Mouse (Mus musculus) layer of hippocampus, adult 18-20 months (tissue): ENCODE data around the gene Cdh18. TPM values are rescaled to one million over a fixed set of nuclear protein-coding genes. Genes with fewer than 3 reads are reported as not detected.

Source experiments
- DNase-seq, 2 experiments: peaks; one replicate each; pipeline ENCODE4 v3.0.0; 2022; ENCODE audit warnings: low spot score in 2 of 2
- total RNA-seq, 2 experiments: library from RNA; stranded (reverse); gene quantifications; 2 replicates each; pipeline ENCODE4 v1.2.3; 2021

The Cdh18 gene
- total RNA-seq, 2 experiments from 2014 or later, result 11.5 to 12.4 TPM

GRCm38 (mm10) chr15:23448542-23448941, 899.7 kb downstream of the Cdh18 start:
- DNase-seq, result no peak

- peak in 1 of 2 experiments; percentile 23 for DNase-seq
Observed at GRCm38 (mm10) chr15:23452098-23452625, 903.3 kb downstream of the Cdh18 start.

DNA sequence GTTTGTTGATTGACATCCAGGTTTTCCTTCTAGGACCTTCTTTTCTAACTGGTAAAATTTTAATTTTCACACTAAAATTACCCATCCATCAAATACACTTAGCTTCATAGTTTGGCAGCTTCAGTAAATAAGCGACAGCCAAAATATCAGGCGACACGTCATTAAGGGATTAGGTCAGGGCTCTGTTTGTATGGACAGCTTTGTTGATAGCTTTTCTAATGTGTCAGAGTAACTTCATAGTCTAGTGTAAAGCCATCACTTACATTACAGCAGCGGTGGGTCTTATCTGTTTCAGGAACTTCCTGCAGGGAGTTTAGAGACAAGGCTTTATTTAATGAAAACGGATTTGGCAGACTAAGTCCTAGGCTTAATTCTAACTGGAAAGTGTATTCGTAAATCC, 904.5 kb downstream of the Cdh18 start:
- no peak for DNase-seq

GRCm38 (mm10) chr15:23455344-23455743, 906.5 kb downstream of the Cdh18 start:
- DNase-seq, result no peak

DNA sequence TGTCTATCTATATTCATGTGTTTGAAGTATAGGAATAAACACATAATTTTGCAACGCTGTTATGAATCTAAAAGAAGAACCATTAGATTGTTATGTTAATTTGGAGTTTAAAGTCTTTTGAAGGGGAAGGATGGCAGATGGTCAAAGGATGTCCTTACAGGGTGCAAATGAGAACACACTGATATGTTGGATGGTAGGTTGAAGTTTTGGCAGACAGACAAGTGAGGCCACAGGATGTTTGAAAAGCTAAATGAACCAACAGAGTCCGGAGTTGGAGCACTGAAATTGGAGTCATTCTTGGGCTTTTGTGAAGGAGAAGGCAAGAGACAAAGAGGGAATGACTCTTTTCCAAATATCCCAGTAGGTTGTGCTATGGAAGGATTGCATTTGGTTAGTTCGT, 908.6 kb downstream of the Cdh18 start:
- DNase-seq, result no peak

DNA sequence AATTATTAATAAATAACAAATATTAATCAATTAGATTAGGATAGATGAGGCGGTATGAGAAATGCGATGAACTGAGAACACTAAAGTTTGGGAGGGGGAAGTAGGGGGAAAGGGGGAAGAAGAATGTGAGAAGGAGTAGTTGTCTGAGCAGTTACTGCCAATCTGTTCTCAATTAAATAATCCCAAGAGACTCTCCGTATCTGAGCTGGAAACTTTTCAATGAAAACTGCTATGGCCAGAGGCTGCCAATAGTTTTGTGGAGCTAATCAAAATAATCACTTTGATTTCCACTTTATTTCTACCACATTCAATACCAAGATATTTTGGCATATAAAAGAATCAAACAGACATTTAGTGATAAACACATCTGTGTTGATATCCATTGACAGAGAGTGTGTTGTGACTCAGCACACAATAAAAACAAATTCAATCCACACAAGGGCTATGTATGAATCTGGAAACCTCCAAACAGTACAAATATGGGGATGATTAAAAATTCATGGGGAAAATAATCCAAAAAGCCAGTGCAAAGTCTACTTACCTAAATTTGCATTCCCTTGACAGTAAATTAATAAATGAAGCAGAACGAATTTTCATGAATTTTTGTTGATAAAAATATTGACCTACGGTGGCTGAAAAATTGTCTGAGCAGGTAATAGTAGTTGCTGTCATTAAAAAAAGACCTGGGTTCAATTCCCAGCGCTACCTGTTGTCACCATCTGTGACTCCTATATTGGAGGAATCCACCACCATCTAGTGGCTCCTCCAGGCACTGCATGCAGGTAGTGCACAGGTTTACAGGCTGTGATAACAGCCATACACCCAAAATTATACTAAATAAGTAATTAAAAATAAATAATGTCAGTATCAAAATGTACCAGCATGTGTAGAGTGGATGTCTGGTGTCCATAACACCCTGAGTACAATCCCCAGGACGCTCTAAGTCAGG, 922.0 kb downstream of the Cdh18 start:
- no peak for DNase-seq

DNA sequence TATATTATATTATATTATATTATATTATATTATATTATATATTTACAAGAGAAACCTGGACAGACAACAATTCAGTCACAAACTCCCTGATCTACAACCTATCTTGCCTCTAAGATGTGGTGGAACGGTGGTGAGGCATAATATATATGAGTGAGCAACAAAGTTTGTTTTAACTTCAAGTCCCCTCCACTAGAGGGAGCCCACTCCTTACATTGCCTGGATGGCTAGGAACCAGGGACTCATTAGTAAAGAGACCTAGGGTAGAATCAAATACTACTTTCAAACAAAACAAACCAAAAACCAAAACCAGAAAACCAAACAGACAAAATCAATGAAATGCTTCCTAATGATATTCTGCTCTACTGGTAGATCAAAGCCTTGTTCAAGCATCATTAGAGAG, 937.5 kb downstream of the Cdh18 start:
- DNase-seq, result peak in 1 of 2 experiments; percentile 63

DNA sequence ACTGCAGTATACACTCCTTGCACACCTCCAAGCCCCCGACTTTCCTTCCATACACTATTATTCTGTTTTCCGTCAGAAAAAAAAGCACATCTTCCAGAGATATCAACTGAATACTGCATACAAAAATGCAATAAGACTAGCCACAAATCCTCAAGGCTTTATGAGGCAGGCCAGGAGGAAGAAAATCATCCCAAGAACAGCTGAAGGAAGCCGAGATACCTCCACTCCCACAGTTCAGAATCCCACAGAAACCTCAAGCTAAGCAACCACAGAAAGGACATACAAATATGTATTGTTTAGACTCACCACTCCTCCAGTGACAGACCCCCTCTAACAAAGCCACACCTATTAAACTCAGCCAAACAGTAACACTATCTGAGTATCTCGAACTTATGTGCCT, 957.7 kb downstream of the Cdh18 start:
- no peak for DNase-seq

DNA sequence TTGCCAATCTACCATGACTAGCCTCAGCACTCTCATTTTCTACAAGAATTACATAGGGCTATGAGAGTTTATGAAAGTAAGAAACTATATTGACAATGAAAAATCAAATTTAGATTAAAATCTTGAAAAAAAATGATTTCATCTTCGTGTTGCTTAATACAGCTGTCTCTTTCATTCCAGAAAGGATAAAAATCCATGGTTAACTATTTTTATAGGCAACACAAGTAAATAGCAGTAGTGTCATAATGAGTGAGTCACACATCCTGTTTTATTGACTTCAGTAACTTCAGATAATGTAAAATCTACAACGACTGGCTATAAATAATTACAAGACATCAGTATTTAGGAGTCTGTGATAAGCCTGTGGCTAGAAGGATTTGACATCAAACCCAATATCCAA, 960.9 kb downstream of the Cdh18 start:
- no peak for DNase-seq

DNA sequence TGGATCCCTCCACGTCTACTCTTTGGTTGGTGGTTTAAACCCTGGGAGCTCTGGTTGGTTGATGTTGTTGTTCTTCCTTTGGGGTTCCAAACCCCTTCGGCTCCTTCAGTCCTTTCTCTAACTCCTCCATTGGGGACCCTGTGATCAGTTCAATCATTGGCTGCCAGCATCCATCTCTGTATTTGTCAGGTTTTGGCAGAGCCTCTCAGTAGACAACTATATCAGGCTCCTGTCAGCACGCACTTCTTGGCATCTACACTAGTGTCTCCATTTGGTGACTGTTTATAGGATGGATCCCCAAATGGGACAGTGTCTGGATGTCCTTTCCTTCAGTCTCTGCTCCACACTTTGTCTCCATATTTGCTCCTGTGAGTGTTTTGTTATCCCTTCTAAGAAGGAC, 967.0 kb downstream of the Cdh18 start:
- DNase-seq, result no peak

DNA sequence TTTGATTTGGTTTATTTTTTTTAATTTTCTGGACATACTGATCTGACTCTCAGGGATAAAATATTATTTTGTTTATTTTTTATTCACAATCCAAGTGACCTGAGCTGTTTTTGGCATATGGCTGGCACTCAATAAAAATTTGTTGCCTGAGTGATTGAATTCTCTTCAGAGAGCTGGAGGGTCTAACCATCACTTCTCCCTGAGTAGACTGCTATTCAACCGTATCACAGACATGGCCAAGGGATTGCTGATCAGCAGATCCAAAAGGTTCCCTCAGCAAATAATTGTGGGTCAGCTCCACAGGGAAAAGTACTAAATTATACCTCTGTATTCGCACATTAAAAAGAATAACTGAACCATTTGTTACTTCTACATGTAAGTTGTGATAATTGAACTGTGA, 969.3 kb downstream of the Cdh18 start:
- no peak for DNase-seq
